Mouse (Mus musculus): ENCODE results near the gene Bcl7c.
"Not testable (repeated sequence)": the region's sequence is repeated elsewhere in the genome, so short reads cannot be mapped to it uniquely, and the experiment has no call there.

Gene Bcl7c

DNA sequence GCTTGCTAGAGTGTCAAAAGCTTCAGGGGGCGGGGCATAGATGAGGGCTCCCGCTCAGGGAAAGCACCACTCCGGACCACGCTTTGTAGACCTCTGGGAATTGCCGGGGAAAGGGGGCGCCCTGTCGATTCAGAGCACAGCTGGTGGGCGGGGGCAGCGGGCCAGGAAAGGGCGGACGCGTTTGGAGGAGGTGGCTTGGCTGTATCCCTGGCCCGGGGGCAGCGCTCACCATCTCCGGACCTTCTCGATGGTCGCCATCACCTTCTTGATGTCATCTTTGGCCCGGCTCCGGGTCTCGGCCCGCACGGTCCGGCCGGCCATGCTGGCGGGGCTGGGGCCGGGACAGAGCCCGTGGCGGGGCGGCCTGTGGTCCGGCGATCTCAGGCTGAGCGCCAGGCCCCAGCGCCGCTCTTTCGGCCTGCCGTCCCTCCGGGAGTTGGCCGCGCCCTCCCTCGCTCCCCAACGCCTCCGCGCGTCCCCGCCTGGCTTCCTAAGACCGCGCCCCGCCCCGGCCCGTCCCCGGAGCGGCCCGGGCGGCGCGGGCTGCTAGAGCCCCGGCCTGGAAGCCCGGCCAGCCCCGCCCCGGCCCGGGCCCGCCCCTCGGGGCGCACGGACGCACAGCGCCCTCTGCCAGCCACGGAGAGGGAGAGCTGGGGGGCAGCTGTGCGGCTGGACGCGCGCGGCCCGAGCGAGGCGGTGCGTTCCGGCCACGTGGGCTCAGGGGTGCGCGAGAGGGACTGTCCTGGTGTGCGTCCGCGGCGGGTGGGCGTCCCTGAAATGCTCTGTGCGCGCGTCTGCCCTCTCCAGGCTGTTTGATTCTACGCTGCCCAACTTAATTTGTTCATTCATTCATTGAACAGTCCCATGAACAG, at the start of gene Bcl7c:
Gene Bcl7c, minus strand, starts transcription at position 727 of the 872 bp plus-strand sequence.
- DNase-seq = peak; percentile 89 to 92

DNA sequence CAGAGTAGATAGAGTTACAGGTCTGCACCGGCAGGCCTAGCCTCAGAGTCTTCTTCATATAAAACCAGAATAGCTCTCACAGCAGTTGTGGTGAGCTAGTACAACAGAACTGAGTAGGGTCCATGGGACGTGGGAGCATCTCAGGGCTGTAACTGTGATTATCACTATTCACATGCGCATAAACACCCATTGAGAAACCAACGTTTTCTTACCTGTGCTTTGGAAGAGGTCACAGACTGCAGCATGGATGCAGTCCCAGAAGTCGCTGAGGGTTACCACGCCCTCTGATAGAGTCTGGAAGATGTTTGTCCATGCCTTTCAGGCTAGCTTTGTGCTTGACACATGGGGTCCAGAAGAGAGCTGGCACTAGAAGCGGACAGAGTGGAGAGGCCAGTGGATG, 45.0 kb upstream of the Bcl7c start:
- no peak for DNase-seq

DNA sequence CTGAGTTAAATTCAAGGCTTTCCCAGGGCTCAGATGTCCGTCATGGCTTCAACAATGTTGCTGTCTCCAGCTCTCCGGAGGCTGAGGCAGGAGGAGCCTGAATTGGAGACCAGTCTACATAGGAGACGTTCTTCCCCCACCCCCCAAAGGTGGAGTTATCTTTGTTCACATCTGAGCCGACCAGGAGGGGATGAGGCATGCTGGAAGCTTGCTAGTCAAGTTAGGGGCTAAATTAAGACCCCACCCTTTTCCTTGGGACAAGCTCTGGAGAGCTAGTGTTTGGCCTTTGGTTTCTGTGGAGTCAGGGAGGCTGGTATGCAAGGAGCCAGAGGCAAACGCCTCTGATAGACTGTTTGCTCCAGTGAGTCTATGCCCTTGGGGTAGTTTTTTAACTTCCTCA, 44.4 kb upstream of the Bcl7c start:
- no peak for DNase-seq

DNA sequence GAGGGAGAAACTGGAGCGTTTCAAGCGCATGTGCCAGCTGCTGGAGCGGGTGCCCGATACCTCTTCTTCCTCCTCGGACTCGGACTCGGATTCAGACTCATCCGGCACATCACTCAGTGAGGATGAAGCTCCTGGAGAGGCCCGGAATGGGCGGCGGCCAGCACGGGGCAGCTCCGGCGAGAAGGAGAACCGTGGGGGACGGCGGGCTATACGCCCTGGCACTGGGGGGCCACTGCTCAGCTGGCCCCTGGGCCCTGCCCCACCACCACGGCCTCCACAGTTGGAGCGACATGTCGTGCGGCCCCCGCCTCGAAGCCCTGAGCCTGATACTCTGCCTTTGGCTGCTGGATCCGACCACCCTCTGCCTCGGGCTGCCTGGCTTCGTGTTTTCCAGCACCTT, 43.3 kb upstream of the Bcl7c start:
- DNase-seq = no peak

DNA sequence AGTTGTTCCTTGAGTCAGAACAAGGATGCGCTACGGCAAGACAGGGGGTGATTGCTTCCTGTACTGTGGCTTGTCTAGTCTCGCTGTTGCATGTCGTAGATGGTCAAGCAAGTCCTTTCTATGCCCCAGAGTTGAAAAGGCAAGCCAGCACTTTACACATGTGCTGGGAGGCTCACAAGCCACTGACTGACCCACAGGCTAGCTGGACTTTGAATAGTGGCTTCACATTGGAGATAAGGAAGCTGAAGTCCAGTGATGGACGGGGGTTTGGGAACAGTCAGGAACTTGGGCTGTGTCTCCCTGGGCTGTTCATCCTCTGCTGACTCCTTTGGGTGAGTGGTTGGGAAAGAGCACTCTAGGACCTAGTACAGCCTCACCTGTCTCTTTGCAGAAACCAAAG, 42.9 kb upstream of the Bcl7c start:
- no peak for DNase-seq

DNA sequence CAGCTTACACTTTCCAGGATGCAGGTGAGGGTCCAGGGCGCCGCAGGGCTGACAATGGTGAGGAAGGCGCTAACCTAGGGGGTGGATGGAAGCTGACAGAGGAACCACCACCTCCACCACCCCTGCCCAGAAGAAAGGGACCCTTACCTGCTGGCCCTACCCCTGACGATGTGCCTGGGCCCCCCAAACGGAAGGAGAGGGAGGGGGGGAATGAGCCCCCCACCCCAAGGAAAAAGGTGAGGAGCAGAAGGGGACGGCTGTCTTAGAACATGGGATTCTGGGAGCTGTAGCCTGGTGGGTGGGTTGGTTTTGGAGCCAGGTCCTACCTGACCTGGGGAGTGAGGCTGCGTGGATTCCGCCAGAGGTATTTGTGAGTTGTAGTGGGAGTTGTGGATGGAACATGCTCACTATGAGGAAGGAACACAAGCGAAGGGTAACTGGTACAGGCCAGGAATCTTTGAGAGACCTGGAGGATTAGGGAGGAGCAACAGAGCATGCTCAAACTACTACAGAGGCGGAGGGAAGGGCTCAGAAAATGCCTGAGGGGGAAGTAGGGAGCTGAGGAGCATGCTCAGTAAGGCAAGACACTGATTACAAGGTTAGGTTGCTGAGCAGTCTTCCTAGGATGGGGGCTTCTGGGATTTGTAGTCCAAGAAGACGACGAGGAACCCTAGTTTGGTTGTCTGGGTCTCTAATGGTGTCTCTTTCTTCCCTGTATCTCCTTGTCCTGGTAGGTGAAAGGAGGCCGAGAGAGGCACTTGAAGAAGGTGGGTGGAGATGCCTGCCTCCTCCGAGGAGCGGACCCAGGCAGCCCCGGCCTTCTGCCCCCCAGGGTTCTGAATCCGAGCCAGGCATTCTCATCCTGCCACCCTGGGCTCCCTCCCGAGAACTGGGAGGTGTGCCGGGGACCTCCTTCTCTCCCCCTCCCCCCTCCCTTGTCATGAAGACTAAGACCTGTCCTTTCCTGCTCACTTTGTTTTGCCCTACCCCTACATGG, 41.7 kb upstream of the Bcl7c start:
- peak; percentile 51 to 52 for DNase-seq

DNA sequence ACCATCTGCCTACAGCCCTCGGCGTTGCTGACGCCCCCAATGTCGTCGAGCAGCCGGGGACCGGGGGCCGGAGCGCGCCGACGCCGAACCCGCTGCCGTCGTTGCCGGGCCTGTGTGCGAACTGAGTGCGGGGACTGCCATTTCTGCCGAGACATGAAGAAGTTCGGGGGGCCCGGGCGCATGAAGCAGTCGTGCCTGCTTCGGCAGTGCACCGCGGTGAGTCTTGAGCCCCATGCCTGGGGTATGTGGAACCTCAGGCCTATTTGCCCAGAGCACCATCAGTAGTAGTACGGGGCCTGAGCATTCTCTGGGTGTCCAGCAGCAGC, 39.5 kb upstream of the Bcl7c start:
- DNase-seq = no peak

DNA sequence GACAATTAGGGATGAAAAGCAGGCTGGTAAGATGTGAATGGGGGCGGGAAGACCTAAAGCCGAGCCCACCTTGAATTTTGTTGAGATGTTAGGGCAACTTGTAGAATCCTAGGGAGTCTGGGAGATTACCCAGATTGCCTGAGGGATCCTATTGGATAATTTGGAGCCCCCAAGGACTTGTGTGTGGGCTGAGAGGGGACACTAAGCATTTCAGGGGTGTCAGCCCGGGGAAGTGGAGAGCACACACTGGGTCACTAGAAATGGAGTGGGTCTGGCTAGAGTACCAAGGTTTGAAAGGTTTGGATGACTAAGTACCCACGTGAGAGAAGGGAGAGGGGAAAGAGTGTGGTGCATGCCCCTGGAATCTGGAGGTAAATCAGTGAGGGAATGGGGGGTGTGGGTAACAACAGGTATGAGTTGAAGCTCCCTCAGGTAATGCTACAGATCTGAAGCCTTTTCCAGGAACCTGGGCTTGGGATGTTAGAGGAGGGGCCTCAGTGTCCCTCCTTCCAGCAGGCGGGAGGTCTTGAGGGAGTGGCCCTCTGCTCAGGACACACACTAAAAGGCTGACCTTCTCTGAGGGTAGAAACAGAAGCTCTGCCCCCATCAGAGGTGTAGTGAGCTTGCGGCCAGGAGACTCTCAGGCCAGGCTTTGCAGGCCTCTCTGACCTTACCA, 39.0 kb upstream of the Bcl7c start:
- DNase-seq = no peak

DNA sequence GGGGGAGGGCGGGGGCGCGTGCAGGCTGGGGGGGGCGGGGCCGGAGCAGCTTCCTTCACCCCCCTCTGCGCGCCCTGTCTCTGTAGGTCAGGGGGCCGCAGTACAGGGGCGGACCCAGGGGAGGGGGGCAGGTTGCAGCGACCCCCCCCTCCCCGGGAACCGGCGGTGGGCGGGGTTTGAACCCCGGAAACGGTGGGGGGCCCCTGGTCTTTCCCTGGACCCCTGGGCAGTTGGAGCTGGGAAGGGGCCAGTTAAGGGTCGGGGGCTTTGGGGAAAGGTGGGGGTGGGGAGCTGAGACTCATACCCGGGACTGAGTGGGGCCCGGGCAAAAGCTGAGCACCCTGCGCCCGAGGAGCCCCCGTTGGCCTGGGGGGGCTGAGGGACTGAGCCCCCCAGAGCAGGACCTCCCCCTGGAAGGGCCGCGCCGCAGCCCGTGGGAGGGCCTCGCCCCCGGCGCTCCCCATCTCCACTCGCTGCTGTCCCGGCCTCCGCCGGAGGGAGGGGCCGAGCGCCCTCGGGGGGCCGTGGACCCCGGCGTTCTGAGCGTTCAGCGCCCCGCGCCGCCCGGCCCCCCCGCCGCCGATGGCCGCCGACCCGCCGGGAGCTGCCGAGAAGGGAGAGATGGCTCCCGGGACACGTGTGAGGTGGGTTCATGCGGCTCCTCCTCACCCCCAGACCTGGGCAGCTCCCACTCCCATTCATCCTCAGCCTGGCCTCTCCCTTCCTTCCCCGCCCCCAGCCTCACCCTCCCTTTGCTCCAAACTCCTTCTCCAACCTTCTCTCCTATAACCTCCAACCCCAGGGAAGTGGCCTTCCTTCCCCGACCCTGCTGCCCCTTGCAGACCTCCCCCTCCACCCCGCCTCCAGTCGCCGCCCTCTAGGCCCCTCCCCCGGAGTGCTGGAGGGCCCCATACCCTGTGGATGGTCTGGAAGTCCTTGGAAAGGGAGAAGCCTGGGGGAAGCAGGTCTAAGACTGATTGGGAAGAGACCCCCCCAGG, 38.1 kb upstream of the Bcl7c start:
- peak; percentile 78 to 81 for DNase-seq

DNA sequence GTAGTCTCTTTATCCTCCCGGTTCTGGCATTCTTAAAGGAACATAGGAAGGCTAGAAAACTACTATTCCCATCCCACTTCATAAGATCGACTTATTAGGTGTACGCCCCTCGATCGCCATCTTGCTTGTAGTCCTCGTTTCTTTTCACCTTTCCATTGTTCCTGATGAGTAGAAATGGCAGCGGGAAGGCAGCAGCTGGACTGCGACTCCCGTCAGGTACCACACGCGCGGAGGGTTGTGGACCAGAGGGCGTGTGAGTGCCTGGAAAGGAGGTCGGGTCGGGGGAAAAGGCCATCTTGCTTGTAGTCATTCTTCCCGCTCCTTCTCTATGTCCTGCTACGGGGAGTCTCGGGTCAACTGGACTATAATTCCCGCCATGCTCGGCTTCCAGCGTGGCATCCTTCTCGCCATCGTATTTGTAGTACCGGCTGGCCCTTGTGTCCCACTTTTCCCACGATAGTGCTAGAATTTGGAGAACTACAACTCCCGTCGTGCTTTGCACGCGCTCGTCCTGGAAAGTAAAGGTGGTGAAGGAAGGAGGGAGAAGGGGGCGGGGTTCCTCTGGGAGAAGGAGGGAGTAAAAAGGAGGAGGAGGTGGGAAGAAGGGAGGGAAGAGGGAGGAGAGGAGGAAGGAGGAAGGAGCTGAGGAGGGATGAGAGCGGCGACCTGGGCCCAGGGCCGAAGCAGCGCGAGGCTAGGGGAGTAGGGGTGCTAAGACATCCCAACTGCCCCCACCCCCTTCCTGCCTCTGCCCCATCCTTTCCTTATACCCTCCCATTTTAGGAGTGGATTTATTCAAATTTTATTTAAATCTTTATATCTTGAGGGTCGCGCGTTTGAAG, 37.1 kb upstream of the Bcl7c start:
- peak; percentile 97 to 99 for DNase-seq

DNA sequence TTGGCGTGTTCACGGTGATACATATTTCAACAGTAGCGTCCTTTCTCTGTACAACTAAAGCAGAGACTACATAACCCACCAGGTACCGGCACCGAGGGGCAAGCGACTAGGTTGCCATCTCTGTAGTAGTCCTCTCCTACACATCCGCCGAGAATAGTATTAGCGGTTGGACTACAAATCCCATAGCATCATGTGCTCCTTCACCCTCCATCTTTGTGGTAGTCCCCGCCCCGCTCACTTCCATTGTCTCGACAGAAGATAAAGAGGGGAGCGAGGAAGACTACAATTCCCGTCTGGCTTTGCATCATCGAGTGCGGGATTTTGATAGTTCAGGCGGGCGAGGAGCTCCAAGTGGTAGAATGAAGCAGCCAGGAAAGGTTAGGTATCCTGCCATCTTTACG, 36.5 kb upstream of the Bcl7c start:
- DNase-seq = peak; percentile 93 to 96

DNA sequence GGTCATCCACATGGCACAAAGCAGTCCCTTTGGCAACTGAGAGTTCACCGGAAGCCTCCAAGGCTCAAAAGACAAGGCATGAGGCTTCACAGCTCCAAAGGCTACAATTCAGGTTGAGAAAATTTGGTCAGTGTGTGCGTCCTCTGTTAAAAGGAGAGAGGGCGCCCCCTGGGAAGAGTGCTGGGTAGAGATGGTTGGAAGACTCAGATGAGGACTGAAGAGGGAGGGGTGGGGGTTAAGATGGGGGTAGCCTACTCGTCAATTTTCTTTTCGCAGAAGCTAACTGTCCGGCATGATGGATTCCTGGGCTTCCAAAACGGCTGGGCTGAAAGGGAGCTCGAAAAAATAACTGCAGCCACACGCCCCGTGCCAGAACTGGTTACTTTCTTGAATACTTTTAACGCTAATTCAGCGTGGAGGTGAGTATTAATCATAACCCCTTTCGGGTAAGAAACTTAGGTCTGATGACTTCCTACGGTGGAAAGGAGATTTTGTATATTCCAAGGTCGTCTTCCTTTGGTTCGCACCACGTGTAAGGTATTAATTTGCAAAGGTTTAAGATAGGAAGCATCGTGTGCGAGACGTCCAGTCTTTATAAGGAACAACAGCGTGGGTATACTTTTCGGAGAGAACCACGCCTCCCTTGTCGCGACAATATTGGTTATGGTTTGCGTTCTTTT, 35.8 kb upstream of the Bcl7c start, which contains the start of gene Fbxl19:
Gene Fbxl19, plus strand, starts transcription at position 178 of the 680 bp plus-strand sequence.
- peak; percentile 90 to 91 for DNase-seq

DNA sequence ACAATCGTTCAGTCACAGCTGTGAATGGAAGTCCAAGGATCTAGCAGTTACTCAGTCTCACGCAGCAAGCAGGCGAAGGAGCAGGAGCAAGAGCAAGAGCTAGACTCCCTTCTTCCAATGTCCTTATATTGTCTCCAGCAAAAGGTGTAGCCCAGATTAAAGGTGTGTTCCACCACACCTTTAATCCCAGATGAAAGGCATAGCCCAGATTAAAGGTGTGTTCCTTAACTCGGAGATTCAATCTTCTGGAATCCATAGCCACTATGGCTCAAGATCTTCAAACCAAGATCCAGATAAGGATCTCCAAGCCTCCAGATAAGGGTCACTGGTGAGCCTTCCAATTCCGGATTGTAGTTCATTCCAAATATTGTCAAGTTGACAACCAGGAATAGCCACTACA, 23.3 kb upstream of the Bcl7c start, which contains the start of gene Ctf2:
Gene Ctf2, minus strand, starts transcription at position 101 of the 400 bp plus-strand sequence.
- DNase-seq = not testable (repeated sequence)

DNA sequence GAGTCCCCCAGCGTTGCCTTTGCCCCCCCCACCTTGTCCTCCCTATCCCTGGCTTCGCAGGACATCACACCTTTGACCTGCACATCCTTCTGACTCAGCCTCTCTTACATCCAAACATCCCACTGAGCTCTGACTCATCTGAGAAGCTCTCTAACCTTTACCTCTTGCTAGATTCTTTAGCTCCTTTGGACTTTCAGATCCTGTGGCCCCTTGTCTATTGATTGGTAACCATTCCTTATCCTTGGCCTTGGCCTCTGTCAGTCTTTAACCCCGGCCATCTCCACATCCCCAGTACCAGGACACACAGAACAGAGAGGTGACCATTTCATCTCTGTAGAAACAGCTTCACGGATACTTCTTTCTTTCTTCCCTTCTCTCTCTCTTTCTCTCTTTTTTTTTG, 21.4 kb upstream of the Bcl7c start:
- DNase-seq = no peak

DNA sequence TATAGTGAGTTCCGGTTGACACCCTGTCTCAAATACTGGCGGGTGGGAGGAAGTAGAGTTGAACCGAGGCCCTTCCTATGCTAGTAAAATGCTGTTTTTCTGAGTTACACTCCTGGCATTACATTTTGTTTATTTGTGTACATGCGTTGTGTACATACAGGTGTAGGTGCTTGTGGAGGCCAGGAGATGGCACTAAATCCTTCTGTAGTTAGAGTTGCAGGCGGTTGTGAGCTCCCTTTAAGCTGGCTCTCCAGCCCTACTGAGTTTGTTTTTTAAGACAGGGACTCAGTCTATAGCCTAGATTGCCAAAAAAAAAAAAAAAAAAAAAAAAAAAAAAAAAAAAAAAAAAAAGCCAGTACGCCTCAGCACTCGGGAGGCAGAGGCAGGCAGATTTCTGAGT, 19.2 kb upstream of the Bcl7c start:
- DNase-seq = no peak

DNA sequence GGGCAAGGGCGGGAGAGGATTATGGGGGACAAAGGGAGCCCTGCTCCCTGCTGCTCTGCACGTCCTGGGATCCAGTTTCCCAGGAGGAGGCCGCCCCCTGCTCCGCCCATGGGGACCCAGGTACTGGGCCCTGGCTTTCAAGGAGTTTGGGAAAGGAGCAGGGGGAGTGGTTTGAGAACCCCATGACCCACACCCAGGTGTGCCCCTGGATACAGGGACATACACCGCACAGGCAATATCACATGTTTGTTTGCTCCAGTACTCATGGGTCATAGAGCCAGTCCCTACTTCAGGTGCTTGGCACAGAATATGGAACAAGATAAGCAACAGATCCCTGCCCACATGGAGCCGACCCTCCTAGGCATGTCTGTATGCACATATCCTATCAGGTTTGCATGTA, 17.2 kb upstream of the Bcl7c start:
- no peak for DNase-seq

DNA sequence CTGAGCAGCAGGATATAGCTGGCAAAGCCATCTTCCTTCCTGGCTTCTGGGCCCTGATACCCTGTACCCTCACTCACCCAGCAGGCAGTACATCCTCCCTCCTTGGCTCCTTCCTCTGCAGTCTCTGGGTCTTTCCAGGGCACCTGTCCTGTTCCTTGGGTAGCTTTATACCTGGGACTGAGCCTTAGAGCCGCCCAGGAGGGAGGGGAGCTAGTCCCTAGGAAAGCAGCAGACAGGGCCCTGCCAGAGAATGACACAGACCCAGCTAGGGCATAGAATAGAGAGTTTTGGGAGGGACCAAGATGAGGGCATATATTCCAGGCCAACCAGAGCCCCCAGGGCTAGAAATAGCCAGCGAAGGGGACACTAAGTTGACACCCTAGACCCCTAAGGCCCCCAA, 16.8 kb upstream of the Bcl7c start:
- DNase-seq = no peak

DNA sequence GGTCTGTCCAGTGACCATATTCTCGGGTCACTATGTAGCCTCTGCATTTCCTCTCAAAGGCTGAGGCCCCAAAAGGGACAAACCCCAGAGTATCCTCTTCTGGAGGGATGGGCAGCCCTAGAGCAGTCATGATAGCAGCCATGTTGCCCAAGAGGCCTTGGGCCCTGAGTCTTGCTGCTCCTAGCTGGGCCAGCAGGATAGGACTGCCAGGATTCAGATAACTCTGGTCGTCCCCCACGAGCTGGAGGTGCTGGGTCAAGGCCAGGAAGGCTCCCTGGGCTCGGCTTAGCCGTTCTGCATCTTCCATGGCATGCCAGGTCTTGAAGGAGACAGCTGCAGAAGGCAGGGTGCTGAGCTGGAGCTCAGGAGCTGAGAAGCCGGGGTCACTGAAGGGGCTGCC, 10.5 kb upstream of the Bcl7c start:
- peak; percentile 26 to 27 for DNase-seq

DNA sequence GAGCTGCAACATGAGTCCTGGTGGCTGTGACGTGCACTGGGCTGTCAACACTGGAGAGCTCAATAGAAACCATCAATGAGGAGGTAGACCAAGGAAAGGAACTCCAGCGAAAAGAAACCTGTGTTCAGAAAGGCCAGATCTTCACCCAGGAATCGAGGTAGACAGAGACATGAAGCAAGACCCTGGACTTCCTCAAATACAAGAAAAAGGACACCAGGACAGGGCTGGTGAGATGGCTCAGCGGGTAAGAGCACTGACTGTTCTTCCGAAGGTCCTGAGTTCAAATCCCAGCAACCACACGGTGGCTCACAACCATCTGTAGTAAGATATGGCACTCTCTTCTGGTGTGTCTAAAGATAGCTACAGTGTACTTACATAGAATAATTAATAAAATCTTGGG, 9.6 kb upstream of the Bcl7c start:
- DNase-seq = no peak

DNA sequence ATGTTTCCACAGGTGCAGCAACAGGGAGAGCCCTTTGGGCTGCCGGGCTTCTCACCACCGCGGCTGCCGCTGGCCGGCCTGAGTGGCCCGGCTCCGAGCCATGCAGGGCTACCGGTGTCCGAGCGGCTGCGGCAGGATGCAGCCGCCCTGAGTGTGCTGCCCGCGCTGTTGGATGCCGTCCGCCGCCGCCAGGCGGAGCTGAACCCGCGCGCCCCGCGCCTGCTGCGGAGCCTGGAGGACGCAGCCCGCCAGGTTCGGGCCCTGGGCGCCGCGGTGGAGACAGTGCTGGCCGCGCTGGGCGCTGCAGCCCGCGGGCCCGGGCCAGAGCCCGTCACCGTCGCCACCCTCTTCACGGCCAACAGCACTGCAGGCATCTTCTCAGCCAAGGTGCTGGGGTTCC, 8.3 kb upstream of the Bcl7c start:
- DNase-seq = peak; percentile 78 to 83

All from cerebellum, postnatal 10 days (tissue).